ENCODE assay signal across 11 mouse cellular contexts in the genomic region with DNA sequence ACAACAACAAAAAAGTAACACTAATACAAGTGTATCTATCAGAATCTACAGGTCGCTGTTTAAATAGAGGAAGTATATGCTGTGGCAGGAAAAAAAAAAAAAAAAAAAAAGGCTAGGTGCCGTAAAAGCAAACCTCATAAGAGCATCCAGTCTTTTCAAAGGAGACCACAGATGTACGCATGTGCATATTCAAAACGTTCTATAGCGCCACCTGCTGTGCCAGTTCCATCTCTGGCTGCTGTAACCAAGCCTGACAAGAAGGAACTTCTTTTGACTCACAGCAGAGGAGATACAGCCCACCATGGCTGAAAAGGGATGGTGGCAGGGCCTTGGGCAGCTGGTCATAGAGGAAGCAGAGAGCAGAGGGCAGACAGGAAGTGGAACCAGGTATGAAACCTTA. TPM values are rescaled to one million over a fixed set of nuclear protein-coding genes. Genes with fewer than 3 reads are reported as not detected.
A peak's percentile ranks its signal among the peaks of the same experiment; 100 is the strongest.
ATAC-seq lines count a peak whose summit lies in the region.
"Had no signal": no experiment of that assay in that cellular context is flagged by ENCODE, and none has a peak within 500 bp of the region (broad histone marks: within the 10 kb centered on the region; RNA-seq: fewer than 3 reads in every experiment).

No protein-coding gene starts in this region.

- ATAC-seq in common myeloid progenitor, adult 5-6 weeks (replicated peaks; ENCODE audit: low read depth, poor library complexity, severe bottlenecking) = peak; percentile 92
- ATAC-seq in erythroid progenitor cell, adult 5-6 weeks (replicated peaks; ENCODE audit: low FRiP score, poor library complexity, severe bottlenecking) = 0 out of 2 replicates have a peak, but pooled peaks have one; percentile 39
- ATAC-seq in hematopoietic stem cell, adult 5-6 weeks (replicated peaks in 1 of 2; ENCODE audit: insufficient read depth in 1 of 2, low FRiP score in 2 of 2, low TSS enrichment in 1 of 2, low read depth in 1 of 2, poor library complexity in 2 of 2, severe bottlenecking in 2 of 2) = peak; percentile 71 to 76
- ATAC-seq in megakaryocyte, adult 5-6 weeks (ENCODE audit: poor library complexity, severe bottlenecking) = peak; percentile 52
- peak; percentile 73 for ATAC-seq in megakaryocyte-erythroid progenitor cell, adult 5-6 weeks (replicated peaks; ENCODE audit: low FRiP score, low TSS enrichment, poor library complexity, severe bottlenecking)
- ATAC-seq in neutrophil, adult 5-6 weeks (ENCODE audit: extremely low read depth, insufficient number of reproducible peaks, low FRiP score, poor library complexity, severe bottlenecking) = 0 out of 2 replicates have a peak, but pooled peaks have one; percentile 16

RNA-seq across cellular contexts. Expression of a gene that starts 39.0 kb away (rescaled TPM):
- total RNA-seq in common myeloid progenitor, adult 5-6 weeks (2017) = not detected in 2 replicates
- total RNA-seq in erythroid progenitor cell, adult 5-6 weeks (2015; ENCODE audit: low replicate concordance) = not detected in 2 replicates
- not detected in 2 replicates for total RNA-seq in erythroid progenitor cell, adult 5-6 weeks (2017; ENCODE audit: low replicate concordance)
- total RNA-seq in hematopoietic stem cell, adult 5-6 weeks (2017) = not detected in 2 replicates
- total RNA-seq in megakaryocyte, adult 5-6 weeks (2015) = not detected in 2 replicates
- total RNA-seq in megakaryocyte, adult 5-6 weeks (2017) = not detected in 2 replicates
- total RNA-seq in megakaryocyte-erythroid progenitor cell, adult 5-6 weeks (2014; fragmentation: Nextera tagmentation) = not detected in 2 replicates
- not detected in 2 replicates for total RNA-seq in megakaryocyte-erythroid progenitor cell, adult 5-6 weeks (2017)
- not detected in 2 replicates for total RNA-seq in neutrophil, adult 5-6 weeks (2017)
- total RNA-seq: adrenal gland, adult 18-20 months; adrenal gland, adult 8-10 months; adrenal gland, postnatal 14 days; adrenal gland, postnatal 36 days; CH12.LX had no signal

Comparison
In these comparisons a context has a peak if more than half of its experiments do, and no peak if none do; other contexts are left out.
1. Peak in every context shown above with its lines: ATAC-seq.
2. ATAC-seq: peak in every context shown above with its lines; median percentile 92 in common myeloid progenitor, adult 5-6 weeks; 74 in hematopoietic stem cell, adult 5-6 weeks; 73 in megakaryocyte-erythroid progenitor cell, adult 5-6 weeks; 52 in megakaryocyte, adult 5-6 weeks; 39 in erythroid progenitor cell, adult 5-6 weeks; 16 in neutrophil, adult 5-6 weeks.